Mouse (Mus musculus) WW6 (cell line): ENCODE measurements around the gene Cd28.
"Not testable (repeated sequence)": the region's sequence is repeated elsewhere in the genome, so short reads cannot be mapped to it uniquely, and the experiment has no call there.

Experiments
- DNase-seq: peaks from one replicate; pipeline ENCODE4 v3.0.0-alpha.2; 2013; ENCODE audit warnings: low read depth, low spot score

The Cd28 gene

GRCm38 (mm10) chr1:60799795-60800345 is 83.3 kb downstream of the Cd28 start:
- DNase-seq, result no peak

DNA sequence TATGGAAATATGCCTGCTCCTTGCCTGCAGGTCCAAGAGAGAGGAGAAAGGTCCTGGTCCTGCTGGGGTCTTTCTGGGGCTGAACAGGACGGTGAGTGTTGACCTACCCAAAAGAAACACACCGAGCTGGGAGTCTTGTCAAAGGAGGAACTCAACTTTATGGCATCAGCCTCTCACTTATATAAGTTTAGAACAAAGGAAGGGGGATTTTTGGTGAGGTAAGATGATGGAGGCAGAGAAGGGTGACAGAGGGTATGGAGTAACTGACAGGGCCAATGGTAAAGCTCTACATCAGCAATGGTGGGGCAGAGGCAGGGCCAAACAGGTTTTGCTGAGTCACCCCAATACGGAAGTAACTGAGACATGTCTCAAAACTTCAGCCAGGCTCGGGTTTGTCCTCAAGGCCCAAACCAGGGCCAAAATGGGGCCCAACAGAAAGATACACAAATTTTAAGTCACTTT is 84.6 kb downstream of the Cd28 start:
- no peak for DNase-seq

DNA sequence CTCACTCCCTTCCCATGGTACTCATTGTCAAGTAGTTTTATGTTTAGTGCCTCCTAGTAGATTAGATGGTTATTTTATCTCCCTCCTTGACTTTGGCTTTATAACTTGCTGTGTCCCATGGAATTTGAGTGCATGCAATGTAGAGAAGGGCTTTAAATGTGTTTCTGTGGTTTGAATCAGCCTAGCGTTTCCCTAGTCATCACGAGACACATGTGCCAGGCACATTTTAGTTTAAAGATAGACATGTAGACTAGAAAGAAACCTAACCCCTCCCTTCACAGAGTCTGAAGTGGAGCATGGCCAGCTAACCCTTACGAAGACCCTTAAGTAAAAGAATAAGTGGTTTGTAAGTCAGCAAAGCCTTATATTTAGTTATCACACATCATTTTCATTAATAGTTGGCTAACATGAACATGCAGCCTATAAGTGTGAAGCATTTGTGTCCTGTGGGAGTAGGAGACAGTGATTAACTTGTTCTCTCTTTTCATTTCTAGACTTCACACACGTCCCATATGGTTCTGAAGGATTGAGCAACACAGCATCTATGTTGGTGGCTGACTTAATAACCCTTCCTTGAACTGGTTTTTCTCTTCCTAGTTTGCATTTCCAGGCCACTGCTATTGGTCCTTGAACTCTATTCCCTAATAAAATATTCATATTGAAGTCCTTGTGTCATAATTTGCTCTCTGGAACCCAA is 86.7 kb downstream of the Cd28 start:
- no peak for DNase-seq

DNA sequence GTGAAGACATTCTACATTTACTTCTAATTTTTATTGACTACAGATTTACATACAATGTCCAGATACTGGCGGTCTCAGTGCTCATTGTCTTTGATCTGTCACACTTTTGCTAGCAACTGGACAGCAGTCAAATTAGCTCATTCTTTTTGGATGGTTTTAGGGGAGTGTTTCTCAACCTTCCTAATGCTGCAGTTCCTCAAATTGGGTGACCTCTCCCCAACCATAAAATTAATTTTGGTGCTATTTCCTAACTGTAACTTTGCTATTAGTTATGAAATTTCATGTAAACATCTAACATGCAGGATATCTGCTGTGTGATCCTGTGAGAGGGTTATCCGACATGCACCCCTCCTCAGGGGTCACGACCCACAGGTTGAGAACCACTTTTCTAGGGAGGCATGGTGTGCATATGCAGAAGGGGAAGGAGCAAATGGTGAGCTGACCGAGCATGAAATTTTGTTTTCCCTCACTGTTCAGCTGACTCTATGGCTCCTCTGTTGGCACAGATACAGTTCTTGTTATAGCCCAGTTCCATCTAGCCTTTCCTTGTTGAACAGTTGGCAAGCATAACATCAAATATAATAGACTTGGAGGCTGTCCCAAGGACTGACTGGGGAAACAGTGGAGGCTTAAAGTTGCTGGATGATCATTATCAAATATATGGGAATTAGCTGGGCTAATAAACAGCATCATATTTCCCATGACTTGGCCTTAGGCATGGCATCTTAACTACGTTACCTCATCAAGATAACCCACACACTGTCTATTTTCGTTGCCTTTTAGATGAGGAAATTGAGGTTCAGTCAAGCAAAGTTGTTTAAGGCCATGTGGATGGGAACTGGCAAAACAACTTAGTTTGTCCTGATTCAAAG is 87.5 kb downstream of the Cd28 start:
- DNase-seq, result no peak

DNA sequence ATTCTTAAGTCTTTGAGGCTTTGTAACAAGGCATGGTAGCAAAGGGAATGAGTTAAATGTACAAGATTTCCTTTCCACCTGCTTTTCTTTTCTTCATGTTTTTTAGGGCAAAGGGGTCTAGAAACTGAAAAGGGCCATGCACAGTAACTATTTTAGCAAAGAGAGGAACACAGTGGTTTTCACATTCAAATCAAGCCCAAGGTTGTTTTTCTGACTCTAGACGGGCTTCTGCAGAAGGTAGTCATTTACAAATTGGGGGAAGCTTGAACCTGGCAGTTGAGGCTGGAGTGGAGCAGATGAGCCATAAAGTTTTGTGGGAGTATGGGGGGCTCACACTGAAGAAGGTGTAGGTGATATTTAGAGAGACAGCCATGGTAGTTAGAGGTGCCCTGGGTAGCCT is 88.6 kb downstream of the Cd28 start:
- DNase-seq, result no peak

DNA sequence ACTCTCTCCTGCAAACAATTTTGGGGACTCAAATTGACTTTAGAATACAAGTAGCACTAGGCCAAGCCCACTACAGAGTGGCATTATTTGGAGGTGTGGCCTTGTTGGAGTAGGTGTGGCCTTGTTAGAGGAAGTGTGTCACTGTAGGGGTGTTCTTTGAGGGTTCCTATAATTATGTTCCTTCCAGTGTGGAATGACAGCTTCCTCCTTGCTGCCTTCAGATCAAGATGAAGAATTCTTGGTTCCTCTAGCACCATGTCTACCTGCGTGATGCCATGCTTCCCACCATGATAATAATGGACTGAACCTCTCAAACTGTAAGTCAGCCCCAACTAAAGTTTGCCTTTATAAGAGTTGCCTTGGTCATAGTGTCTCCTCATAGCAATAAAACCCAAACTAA is 91.1 kb downstream of the Cd28 start:
- no peak for DNase-seq

DNA sequence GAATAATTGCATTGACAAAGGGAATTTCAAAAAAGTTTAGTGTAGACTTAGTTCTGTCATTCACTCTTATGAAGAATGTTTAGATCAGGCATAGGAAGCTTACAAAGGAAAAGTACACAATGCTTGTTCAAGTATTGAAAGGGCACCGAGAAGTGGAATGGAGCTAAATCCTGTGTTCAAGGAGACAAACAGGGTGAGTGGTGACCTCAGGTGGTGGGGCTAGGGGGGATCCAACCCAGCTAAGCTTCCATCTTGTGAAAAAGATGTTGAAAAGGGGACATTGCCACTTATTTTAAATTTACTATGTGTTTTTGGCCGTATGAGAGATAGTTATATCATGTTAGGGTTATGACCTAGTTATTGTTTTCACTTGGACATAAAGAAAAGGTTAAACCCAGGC is 91.9 kb downstream of the Cd28 start:
- no peak for DNase-seq

DNA sequence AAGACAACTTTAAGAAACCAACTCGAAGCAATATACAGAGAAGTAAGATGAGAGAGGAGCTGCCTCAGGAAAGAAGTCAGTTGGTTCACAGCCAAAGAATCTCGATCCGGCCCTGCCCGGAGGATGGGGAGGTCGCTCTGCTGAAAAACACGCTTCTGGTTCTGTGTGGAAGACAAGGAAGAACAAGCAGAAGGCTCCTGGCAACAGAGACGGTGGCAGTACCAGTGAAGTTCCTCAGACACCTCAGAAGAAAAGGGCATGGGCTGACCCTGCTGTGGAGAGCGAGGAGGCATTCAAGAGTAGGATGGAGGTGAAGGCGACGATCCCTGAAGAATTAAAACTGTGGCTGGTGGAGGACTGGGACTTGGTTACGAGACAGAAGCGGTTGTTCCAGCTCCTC is 92.6 kb downstream of the Cd28 start:
- DNase-seq, result no peak

GRCm38 (mm10) chr1:60810821-60811220 is 94.2 kb downstream of the Cd28 start:
- no peak for DNase-seq

DNA sequence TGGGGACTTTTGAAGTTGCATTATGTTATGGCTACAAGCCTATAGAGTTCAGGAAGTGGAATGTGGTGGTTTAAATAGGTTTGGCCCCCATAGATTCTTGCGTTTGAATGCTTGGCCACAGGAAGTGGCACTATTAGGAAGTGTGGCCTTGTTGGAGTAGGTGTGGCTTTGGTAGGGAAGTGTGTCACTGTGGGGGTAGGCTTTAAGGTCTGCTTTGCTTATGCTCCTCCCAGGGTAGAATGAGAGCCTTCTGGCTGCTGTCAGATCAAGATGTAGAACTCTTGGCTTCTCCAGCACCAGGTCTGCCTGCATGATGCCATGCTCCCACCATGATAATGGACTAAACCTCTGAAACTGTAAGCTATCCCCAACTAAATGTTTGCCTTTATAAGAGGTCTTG is 95.4 kb downstream of the Cd28 start:
- no peak for DNase-seq

- no peak for DNase-seq
Observed at GRCm38 (mm10) chr1:60813411-60813810, 96.8 kb downstream of the Cd28 start.

GRCm38 (mm10) chr1:60815912-60816311 is 99.3 kb downstream of the Cd28 start:
- DNase-seq, result no peak

DNA sequence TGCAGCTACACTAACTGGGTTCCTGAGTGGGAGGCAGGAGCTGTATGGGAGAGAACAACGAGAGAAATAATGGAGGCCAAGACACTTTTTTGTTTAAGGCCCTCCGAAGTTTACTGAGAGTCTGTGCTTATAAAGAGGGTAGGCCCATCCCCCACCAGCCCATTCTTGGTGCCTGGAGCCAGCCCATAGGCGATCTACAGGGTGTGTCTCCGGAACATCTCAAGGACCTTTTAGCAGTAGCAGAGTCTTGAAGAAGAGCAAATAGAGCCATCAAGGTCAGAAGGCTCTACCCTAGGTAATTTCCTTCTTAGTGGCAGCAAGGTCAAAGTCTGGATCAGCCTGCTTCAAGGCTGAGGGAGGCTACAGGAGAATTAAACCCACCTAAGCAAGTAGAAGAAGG is 101.9 kb downstream of the Cd28 start:
- not testable (repeated sequence) for DNase-seq

DNA sequence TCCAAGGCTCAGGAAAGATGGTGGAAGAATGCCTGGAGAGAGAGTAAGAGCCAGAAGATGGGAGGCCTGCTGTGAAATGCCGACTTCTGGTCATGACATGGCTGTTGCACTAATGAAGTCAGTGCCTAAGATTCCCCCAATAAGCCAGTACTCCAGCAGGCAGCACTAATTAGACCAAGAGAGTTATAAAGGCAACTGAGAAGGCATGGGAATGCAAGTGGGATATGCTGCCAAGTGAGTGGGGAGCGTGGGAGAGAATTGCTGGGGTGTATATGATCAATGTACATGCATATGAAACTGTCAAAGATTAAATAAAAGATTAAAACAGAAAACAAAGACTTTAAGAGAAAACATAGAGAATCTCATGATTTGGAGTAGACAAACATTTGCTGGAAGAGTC is 103.4 kb downstream of the Cd28 start:
- DNase-seq, result no peak

DNA sequence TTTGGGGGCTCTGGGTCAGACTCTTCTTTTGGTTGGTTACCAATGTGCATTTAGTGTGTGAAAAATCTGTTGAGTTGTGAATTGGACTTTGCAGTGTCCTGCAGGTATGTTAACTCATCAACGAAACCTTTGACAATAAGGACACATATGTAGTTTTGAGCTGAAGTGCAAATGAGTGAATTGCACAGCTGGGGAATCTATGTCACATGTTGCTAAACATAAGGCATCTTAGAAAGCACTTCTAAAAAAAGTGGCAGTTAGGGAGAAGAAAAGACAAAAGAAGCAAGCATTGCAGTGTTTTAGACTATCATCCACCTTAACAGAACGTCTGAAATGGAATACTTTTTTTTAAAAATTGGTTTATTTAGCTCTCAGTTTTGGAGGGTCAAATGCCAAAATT is 104.4 kb downstream of the Cd28 start:
- no peak for DNase-seq

DNA sequence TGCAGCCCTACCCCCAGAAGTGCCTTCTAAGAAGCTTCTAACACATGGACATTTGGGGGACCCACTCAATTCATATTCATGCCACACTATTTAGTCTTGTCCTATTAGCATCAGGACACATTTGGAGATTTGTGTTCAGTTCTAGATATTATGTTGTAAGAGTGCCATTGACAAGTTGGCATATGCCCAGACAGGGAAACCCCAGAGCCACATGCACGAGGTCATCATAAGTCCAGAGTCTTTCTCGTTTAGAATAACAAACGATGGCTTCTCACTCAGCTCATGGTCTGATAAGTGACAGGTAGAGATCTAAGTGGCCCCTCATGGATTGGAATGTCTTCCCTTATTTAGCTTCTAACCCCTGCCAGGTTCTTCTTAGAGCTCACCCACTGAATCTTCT is 105.0 kb downstream of the Cd28 start:
- no peak for DNase-seq
